Comparison of ENCODE assay signal across 8 mouse cellular contexts in genomic region chr11:69757303-69758089, GRCm38 (mm10). TPM values are rescaled to one million over a fixed set of nuclear protein-coding genes. Genes with fewer than 3 reads are reported as not detected.
A peak's percentile ranks its signal among the peaks of the same experiment; 100 is the strongest.
DNase-seq lines count a peak whose midpoint lies in the region; ATAC-seq lines count a peak whose summit lies in the region.

No protein-coding gene starts in this region.

- 0 out of 2 replicates have a peak, but pooled peaks have one; percentile 0 for ATAC-seq in kidney, embryonic 15.5 days (replicated peaks; ENCODE audit: low FRiP score)
- ATAC-seq in hindbrain, embryonic 16.5 days, result no peak
- ATAC-seq in midbrain, embryonic 14.5 days (ENCODE audit: low FRiP score, low TSS enrichment), result no peak

- 34% methylated on average over 9 of the region's 9 CpGs for WGBS in kidney, embryonic 15.5 days
- WGBS in hindbrain, embryonic 16.5 days, result 42% methylated on average over 9 of the region's 9 CpGs
- WGBS in midbrain, embryonic 14.5 days, result 46% methylated on average over 9 of the region's 9 CpGs

- no peak for DNase-seq in kidney, adult 18-20 months
- no peak for DNase-seq in midbrain, embryonic 14.5 days
- no peak for DNase-seq in layer of hippocampus, adult 8-10 months (ENCODE audit: low spot score in 2 of 2)
- DNase-seq in gastrocnemius, postnatal 36 days, result no peak
- DNase-seq in urinary bladder, postnatal 14 days (ENCODE audit: low spot score), result no peak

- peak overlapping the region; percentile 76 for H3K9ac ChIP-seq in kidney, embryonic 15.5 days
- H3K9ac ChIP-seq in hindbrain, embryonic 16.5 days (ENCODE audit: low read depth, low read length), result peak overlapping the region; percentile 70
- H3K9ac ChIP-seq in midbrain, embryonic 14.5 days (replicated peaks; ENCODE audit: low read length), result peak overlapping the region; percentile 92

- no peaks in the 10 kb centered on the region for H3K36me3 ChIP-seq in kidney, embryonic 15.5 days
- no peaks in the 10 kb centered on the region for H3K36me3 ChIP-seq in hindbrain, embryonic 16.5 days (ENCODE audit: control insufficient read depth, insufficient read depth, low read length)
- no peaks in the 10 kb centered on the region for H3K36me3 ChIP-seq in midbrain, embryonic 14.5 days (ENCODE audit: control insufficient read depth, insufficient read depth, low read length)

- H3K27ac ChIP-seq in kidney, embryonic 15.5 days, result peak overlapping the region; percentile 100
- 0 out of 2 replicates have a peak overlapping the region, but pooled peaks have one; percentile 44 for H3K27ac ChIP-seq in brown adipose tissue, adult 24 weeks (replicated peaks; ENCODE audit: low read depth, low read length)
- peak overlapping the region; percentile 93 for H3K27ac ChIP-seq in hindbrain, embryonic 16.5 days (ENCODE audit: low read depth, low read length)
- H3K27ac ChIP-seq in midbrain, embryonic 14.5 days (replicated peaks; ENCODE audit: low read depth, low read length), result peak overlapping the region; percentile 99

- peak overlapping the region; percentile 69 for H3K4me3 ChIP-seq in kidney, embryonic 15.5 days (replicated peaks)
- peak overlapping the region; percentile 70 for H3K4me3 ChIP-seq in brown adipose tissue, adult 24 weeks (ENCODE audit: insufficient read depth, low read depth, low read length)
- H3K4me3 ChIP-seq in hindbrain, embryonic 16.5 days (ENCODE audit: low read length), result peak overlapping the region; percentile 57
- H3K4me3 ChIP-seq in midbrain, embryonic 14.5 days (replicated peaks; ENCODE audit: low read depth, low read length), result peak overlapping the region; percentile 54

- no peaks in the 10 kb centered on the region for H3K27me3 ChIP-seq in kidney, embryonic 15.5 days
- H3K27me3 ChIP-seq in hindbrain, embryonic 16.5 days (replicated peaks; ENCODE audit: control insufficient read depth, insufficient read depth, low read length), result no peaks in the 10 kb centered on the region
- H3K27me3 ChIP-seq in midbrain, embryonic 14.5 days (ENCODE audit: control insufficient read depth, insufficient read depth, low read length), result no peaks in the 10 kb centered on the region

- H3K4me2 ChIP-seq in kidney, embryonic 15.5 days, result peak overlapping the region; percentile 64
- H3K4me2 ChIP-seq in hindbrain, embryonic 16.5 days (ENCODE audit: low read length), result peak overlapping the region; percentile 57
- H3K4me2 ChIP-seq in midbrain, embryonic 14.5 days (ENCODE audit: low read length), result peak overlapping the region; percentile 82

- no peaks in the 10 kb centered on the region for H3K9me3 ChIP-seq in kidney, embryonic 15.5 days (replicated peaks)
- H3K9me3 ChIP-seq in hindbrain, embryonic 16.5 days (ENCODE audit: control insufficient read depth, low read length), result no peaks in the 10 kb centered on the region
- no peaks in the 10 kb centered on the region for H3K9me3 ChIP-seq in midbrain, embryonic 14.5 days (ENCODE audit: control insufficient read depth, low read length)

- H3K4me1 ChIP-seq in kidney, embryonic 15.5 days, result peaks cover 53% of the 10 kb centered on the region
- 0 out of 2 replicates have a peak, but pooled peaks cover 3% of the 10 kb centered on the region for H3K4me1 ChIP-seq in brown adipose tissue, adult 24 weeks (ENCODE audit: control insufficient read depth, insufficient read depth, insufficient read length, low read length)
- peaks cover 32% of the 10 kb centered on the region for H3K4me1 ChIP-seq in hindbrain, embryonic 16.5 days (ENCODE audit: control insufficient read depth, insufficient read depth, low read depth, low read length)
- peaks cover 41% of the 10 kb centered on the region for H3K4me1 ChIP-seq in midbrain, embryonic 14.5 days (ENCODE audit: control insufficient read depth, insufficient read depth, low read length)

- intact Hi-C loops in gastrocnemius, postnatal 36 days (cut with DNase I), result loop anchor here (2.0 kb wide), 1 partner anchor 75 kb away; the partner anchor contains the start of gene Senp3

RNA-seq across cellular contexts. Expression of gene Polr2a, which starts 0.9 kb away (rescaled TPM):
- 29.9 and 31.1 TPM in 2 replicates for polyA plus RNA-seq in kidney, embryonic 15.5 days (2015; fragmentation: Nextera tagmentation; extraction: Ambion mirVana)
- polyA plus RNA-seq in brown adipose tissue, adult 24 weeks (2012; ENCODE audit: insufficient read depth, insufficient read length, missing spikeins), result 10.4 and 16.5 TPM in 2 replicates
- polyA plus RNA-seq in hindbrain, embryonic 16.5 days (2015; fragmentation: Nextera tagmentation; extraction: Ambion mirVana), result 12.1 and 14.9 TPM in 2 replicates
- polyA plus RNA-seq in midbrain, embryonic 14.5 days (2014; fragmentation: Nextera tagmentation; extraction: Ambion mirVana), result 20.0 and 30.7 TPM in 2 replicates
- 10 to 100 TPM; 53.8 to 60.8 (median 59.1) TPM for total RNA-seq in layer of hippocampus, adult 8-10 months (2022)
- total RNA-seq in gastrocnemius, postnatal 36 days (2021), result 10 to 100 TPM; 28.7 to 29.2 TPM

RNA-seq across cellular contexts. Expression of gene Slc35g3, which starts 4.3 kb away (rescaled TPM):
- polyA plus RNA-seq in kidney, embryonic 15.5 days (2015; fragmentation: Nextera tagmentation; extraction: Ambion mirVana), result 0.27 and 0.36 TPM in 2 replicates
- polyA plus RNA-seq in brown adipose tissue, adult 24 weeks (2012; ENCODE audit: insufficient read depth, insufficient read length, missing spikeins), result not detected in 2 replicates
- polyA plus RNA-seq in hindbrain, embryonic 16.5 days (2015; fragmentation: Nextera tagmentation; extraction: Ambion mirVana), result 0.41 and 0.87 TPM in 2 replicates
- polyA plus RNA-seq in midbrain, embryonic 14.5 days (2014; fragmentation: Nextera tagmentation; extraction: Ambion mirVana), result 0.14 TPM in 1 of 2 replicates, not detected in the other
- total RNA-seq in layer of hippocampus, adult 8-10 months (2022), result not detected
- total RNA-seq in gastrocnemius, postnatal 36 days (2021), result not detected

RNA-seq across cellular contexts. Expression of gene Zbtb4, which starts 8.2 kb away (rescaled TPM):
- polyA plus RNA-seq in kidney, embryonic 15.5 days (2015; fragmentation: Nextera tagmentation; extraction: Ambion mirVana), result 1.9 and 2.8 TPM in 2 replicates
- polyA plus RNA-seq in brown adipose tissue, adult 24 weeks (2012; ENCODE audit: insufficient read depth, insufficient read length, missing spikeins), result 17.2 and 23.6 TPM in 2 replicates
- polyA plus RNA-seq in hindbrain, embryonic 16.5 days (2015; fragmentation: Nextera tagmentation; extraction: Ambion mirVana), result 5.8 and 6.2 TPM in 2 replicates
- 3.8 and 4.2 TPM in 2 replicates for polyA plus RNA-seq in midbrain, embryonic 14.5 days (2014; fragmentation: Nextera tagmentation; extraction: Ambion mirVana)
- 100 to 1,000 TPM; 121 to 145 (median 129) TPM for total RNA-seq in layer of hippocampus, adult 8-10 months (2022)
- total RNA-seq in gastrocnemius, postnatal 36 days (2021), result 10 to 100 TPM; 24.3 to 26.2 TPM

RNA-seq across cellular contexts. Expression of gene Chrnb1, which starts 38.2 kb away (rescaled TPM):
- 11.4 and 12.3 TPM in 2 replicates for polyA plus RNA-seq in kidney, embryonic 15.5 days (2015; fragmentation: Nextera tagmentation; extraction: Ambion mirVana)
- polyA plus RNA-seq in brown adipose tissue, adult 24 weeks (2012; ENCODE audit: insufficient read depth, insufficient read length, missing spikeins), result 1.7 and 2.4 TPM in 2 replicates
- 1.4 and 2.9 TPM in 2 replicates for polyA plus RNA-seq in hindbrain, embryonic 16.5 days (2015; fragmentation: Nextera tagmentation; extraction: Ambion mirVana)
- polyA plus RNA-seq in midbrain, embryonic 14.5 days (2014; fragmentation: Nextera tagmentation; extraction: Ambion mirVana), result 0.80 and 1.3 TPM in 2 replicates
- 1 to 10 TPM in 3 of 4 experiments, under 1 TPM in 1; 0.49 to 2.2 (median 1.1) TPM for total RNA-seq in layer of hippocampus, adult 8-10 months (2022)
- total RNA-seq in gastrocnemius, postnatal 36 days (2021), result 10 to 100 TPM; 29.2 to 33.1 TPM

RNA-seq across cellular contexts. Expression of gene Fgf11, which starts 44.2 kb away (rescaled TPM):
- polyA plus RNA-seq in kidney, embryonic 15.5 days (2015; fragmentation: Nextera tagmentation; extraction: Ambion mirVana), result 2.0 and 2.5 TPM in 2 replicates
- polyA plus RNA-seq in brown adipose tissue, adult 24 weeks (2012; ENCODE audit: insufficient read depth, insufficient read length, missing spikeins), result 5.6 and 7.5 TPM in 2 replicates
- 6.7 and 7.2 TPM in 2 replicates for polyA plus RNA-seq in hindbrain, embryonic 16.5 days (2015; fragmentation: Nextera tagmentation; extraction: Ambion mirVana)
- polyA plus RNA-seq in midbrain, embryonic 14.5 days (2014; fragmentation: Nextera tagmentation; extraction: Ambion mirVana), result 3.2 and 3.6 TPM in 2 replicates
- 10 to 100 TPM; 26.1 to 36.5 (median 30.6) TPM for total RNA-seq in layer of hippocampus, adult 8-10 months (2022)
- 1 to 10 TPM; 4.6 to 4.8 TPM for total RNA-seq in gastrocnemius, postnatal 36 days (2021)

Comparison
In these comparisons a context has a peak if more than half of its experiments do, and no peak if none do; other contexts are left out.
1. H3K27ac ChIP-seq: peak in every context shown above with its lines; median percentile 100 in kidney, embryonic 15.5 days; 99 in midbrain, embryonic 14.5 days; 93 in hindbrain, embryonic 16.5 days; 44 in brown adipose tissue, adult 24 weeks.